Mouse (Mus musculus) ES-E14 (cell line): ENCODE results near the gene Akap12. TPM values are rescaled to one million over a fixed set of nuclear protein-coding genes. Genes with fewer than 3 reads are reported as not detected.

Experiments
- DNase-seq: peaks from one replicate; pipeline ENCODE4 v3.0.0-alpha.2; 2013; ENCODE audit warnings: low read depth, low spot score
- H3K27ac ChIP-seq: 2 replicates; pipeline ENCODE4 v1.5.1; 2012; ENCODE audit warnings: low read depth, mild to moderate bottlenecking, low read length, moderate library complexity, mixed read lengths; ENCODE audit not compliant: poor library complexity, insufficient read depth, severe bottlenecking
- H3K36me3 ChIP-seq: 2 replicates; pipeline ENCODE4 v1.6.1; 2012; ENCODE audit warnings: mild to moderate bottlenecking, low read length, moderate library complexity, mixed read lengths; ENCODE audit not compliant: control insufficient read depth, poor library complexity, insufficient read depth, severe bottlenecking
- H3K4me1 ChIP-seq, 2 experiments: fragments of 150-350 bp in 1 of 2; sonication (generic) in 1 of 2; 2 replicates each; pipeline ENCODE4 v1.6.1; 2012; ENCODE audit warnings: low read length in 2 of 2, mild to moderate bottlenecking in 1 of 2, mixed read lengths in 1 of 2; ENCODE audit not compliant: control insufficient read depth in 2 of 2, insufficient read depth in 2 of 2, poor library complexity in 1 of 2
- H3K4me3 ChIP-seq, 2 experiments: fragments of 150-350 bp in 1 of 2; sonication (generic) in 1 of 2; 2 replicates each; pipeline ENCODE4 v1.5.1; 2012; ENCODE audit warnings: low read length in 2 of 2, low read depth in 1 of 2, mild to moderate bottlenecking in 1 of 2, mixed read lengths in 1 of 2; ENCODE audit not compliant: insufficient read depth in 1 of 2, poor library complexity in 1 of 2, severe bottlenecking in 1 of 2
- H3K9ac ChIP-seq: 2 replicates; pipeline ENCODE4 v1.6.1; 2012; ENCODE audit warnings: low read depth, mild to moderate bottlenecking, low read length, mixed read lengths; ENCODE audit not compliant: poor library complexity, insufficient read depth, severe bottlenecking
- H3K9me3 ChIP-seq: fragments of 150-350 bp; sonication (generic); 2 replicates; pipeline ENCODE4 v1.6.1; 2012; ENCODE audit warnings: low read depth, mild to moderate bottlenecking, low read length; ENCODE audit not compliant: control insufficient read depth, insufficient read depth
- CHD2 ChIP-seq: IDR thresholded peaks from 2 replicates; pipeline ENCODE4 v1.6.1; 2014; ENCODE audit warnings: mild to moderate bottlenecking, low read depth, low read length, inconsistent platforms
- HCFC1 ChIP-seq: IDR thresholded peaks from 2 replicates; pipeline ENCODE4 v1.6.1; 2012; ENCODE audit warnings: low read length, inconsistent platforms, borderline replicate concordance; ENCODE audit not compliant: insufficient read depth
- MAFK ChIP-seq: IDR thresholded peaks from 2 replicates; pipeline ENCODE4 v1.6.1; 2014; ENCODE audit warnings: mild to moderate bottlenecking, low read depth, low read length, inconsistent platforms; ENCODE audit not compliant: insufficient read depth
- ZC3H11A ChIP-seq: IDR thresholded peaks from 2 replicates; pipeline ENCODE4 v1.6.1; 2012; ENCODE audit warnings: low read depth, mild to moderate bottlenecking, inconsistent platforms, low read length, borderline replicate concordance
- ZNF384 ChIP-seq: IDR thresholded peaks from 2 replicates; pipeline ENCODE4 v1.6.1; 2012; ENCODE audit warnings: low read depth, low read length, inconsistent platforms
- in situ Hi-C, 2 experiments: fragments of 600-800 bp; cut with MboI; formaldehyde crosslinking; loops; one replicate each; pipeline ENCODE4 v1.15.1; 2025; ENCODE audit warnings: low sequenced_read_pairs in 2 of 2, inconsistent platforms in 1 of 2; ENCODE audit not compliant: unreplicated experiment in 2 of 2
- total RNA-seq: library from RNA; depleted of rRNA; stranded (reverse); fragments of 300-350 nt; gene quantifications from 2 replicates; pipeline ENCODE4 v1.2.3, GENCODE M21; 2012

Akap12 gene
- total RNA-seq, 1 experiment, result 346 TPM

DNA sequence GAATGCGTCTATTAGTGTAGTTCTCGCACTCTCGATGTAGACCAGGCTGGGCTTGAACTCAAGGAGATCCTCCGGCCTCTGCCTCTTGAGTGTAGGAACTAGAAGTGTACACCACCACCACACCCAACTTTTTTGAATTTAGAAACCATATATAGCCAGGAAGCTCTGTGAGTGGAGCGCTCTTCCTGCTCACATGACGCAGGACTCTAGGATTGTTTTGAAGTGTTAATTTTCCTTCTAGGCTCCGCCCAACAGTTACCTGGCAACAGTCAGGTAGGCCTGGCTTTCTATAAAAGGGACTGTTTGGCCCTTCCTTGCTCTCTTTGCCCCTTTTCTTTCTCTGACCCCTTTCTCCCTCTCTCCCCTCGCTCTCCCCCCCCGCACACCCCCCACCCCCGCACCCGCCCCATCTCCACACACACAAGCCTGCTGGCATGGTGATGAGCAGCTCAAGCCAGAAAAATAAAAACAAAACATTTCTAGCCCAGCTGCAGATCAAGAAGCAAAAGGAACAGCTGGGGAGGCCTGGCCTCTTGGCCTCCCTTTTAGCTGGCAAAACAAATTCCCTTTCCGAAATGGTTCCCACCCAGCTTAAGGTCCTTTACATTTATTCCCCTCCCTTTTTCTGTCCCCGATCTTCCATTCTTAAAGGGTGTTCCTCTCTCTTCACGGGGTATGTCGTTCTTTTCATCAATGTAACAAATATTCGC, 22.4 kb upstream of the Akap12 start:
- DNase-seq, result no peak
- Histone ChIP-seq H3K9me3 (no peaks in the 10 kb centered on the region), H3K4me3 (peak overlapping the region; percentile 64 to 70), H3K36me3 (no peaks in the 10 kb centered on the region), H3K4me1 (peaks cover 11 to 17% of the 10 kb centered on the region in 2 experiments; a peak in 3 of 4 replicates), H3K9ac (peak overlapping the region; percentile 62; the same call in 1 of the 2 replicates), H3K27ac (peak overlapping the region; percentile 92)
- no peak for TF ChIP-seq HCFC1
- no peak for TF ChIP-seq ZC3H11A
- TF ChIP-seq ZNF384, result no peak
- no peak for TF ChIP-seq MAFK
- TF ChIP-seq CHD2, result no peak
- in situ Hi-C loops, result no loop called here

DNA sequence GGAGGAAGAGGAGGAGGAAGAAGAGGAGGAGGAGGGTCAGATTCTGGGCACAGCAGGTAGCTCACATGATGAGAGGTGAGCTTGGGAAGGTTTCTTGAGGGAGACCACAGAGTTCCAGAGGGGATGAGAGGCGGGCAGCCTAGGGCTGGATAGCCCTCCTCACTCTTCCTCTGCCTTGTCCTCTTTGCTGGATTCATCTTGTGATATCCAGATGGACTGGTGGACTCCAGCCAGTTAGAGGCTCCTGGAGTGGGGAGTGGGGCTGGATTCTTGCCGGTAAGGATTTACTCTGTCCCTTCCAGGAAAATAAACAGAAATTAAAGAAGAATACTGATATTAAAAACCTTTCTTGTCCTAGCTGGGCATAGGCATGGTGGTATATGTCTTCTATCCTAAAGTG, 20.4 kb upstream of the Akap12 start:
- H3K36me3 ChIP-seq, result no peaks in the 10 kb centered on the region
- H3K27ac ChIP-seq, result no peak overlapping the region
- DNase-seq, result no peak
- no peak overlapping the region for H3K9ac ChIP-seq
- H3K4me1 ChIP-seq, result peaks cover 8 to 23% of the 10 kb centered on the region in 2 experiments; a peak in 3 of 4 replicates
- H3K4me3 ChIP-seq, result no peak overlapping the region
- in situ Hi-C loops, result no loop called here
- no peaks in the 10 kb centered on the region for H3K9me3 ChIP-seq
- TF ChIP-seq ZNF384 (no peak), MAFK (no peak), ZC3H11A (no peak), HCFC1 (no peak), CHD2 (no peak)

GRCm38 (mm10) chr10:4246407-4246806, 19.8 kb upstream of the Akap12 start:
- H3K27ac ChIP-seq, result no peak overlapping the region
- no peak overlapping the region for H3K4me3 ChIP-seq
- peaks cover 11 to 26% of the 10 kb centered on the region in 2 experiments; a peak in 3 of 4 replicates for H3K4me1 ChIP-seq
- no peaks in the 10 kb centered on the region for H3K36me3 ChIP-seq
- no peak overlapping the region for H3K9ac ChIP-seq
- no peak for DNase-seq
- TF ChIP-seq ZNF384 (no peak), MAFK (peak; percentile 38; the same call in 1 of the 2 replicates), CHD2 (no peak), ZC3H11A (no peak), HCFC1 (no peak)
- in situ Hi-C loops, result no loop called here
- H3K9me3 ChIP-seq, result no peaks in the 10 kb centered on the region

DNA sequence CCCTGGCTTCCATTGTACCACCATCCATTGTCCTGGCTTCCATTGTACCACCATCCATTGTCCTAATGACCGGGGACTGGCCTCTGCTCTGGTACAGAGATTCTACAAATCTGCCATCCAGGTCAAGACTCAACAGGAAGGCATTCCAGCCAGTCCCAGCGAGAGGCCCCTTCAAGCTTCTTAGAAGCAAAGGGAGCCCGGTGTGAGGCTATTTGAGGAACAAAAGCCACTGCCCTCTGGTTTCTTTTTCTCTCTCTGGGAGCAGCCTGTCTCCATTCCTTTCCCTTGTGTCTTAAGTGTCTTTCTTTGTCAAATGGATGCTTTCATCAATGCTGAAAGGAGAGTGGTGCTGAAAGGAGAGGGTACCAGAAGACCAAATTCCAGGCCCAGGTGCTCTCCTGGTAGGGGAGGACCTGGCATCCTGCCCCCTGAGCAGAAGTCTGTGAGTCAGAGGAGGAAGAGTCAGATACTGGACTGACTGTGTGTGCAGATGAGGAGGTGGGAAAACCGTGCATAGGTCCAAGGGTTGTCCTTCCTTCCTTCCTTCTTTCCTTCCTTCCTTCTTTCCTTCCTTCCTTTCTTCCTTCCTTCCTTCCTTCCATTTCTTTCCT, 16.8 kb upstream of the Akap12 start:
- Histone ChIP-seq H3K9ac (peak overlapping the region; percentile 33; the same call in 1 of the 2 replicates), H3K9me3 (no peaks in the 10 kb centered on the region), H3K27ac (peak overlapping the region; percentile 84), H3K4me1 (peaks cover 20 to 31% of the 10 kb centered on the region in 2 experiments; a peak in 3 of 4 replicates), H3K36me3 (no peaks in the 10 kb centered on the region), H3K4me3 (no peak overlapping the region)
- TF ChIP-seq HCFC1 (no peak), ZNF384 (no peak), ZC3H11A (no peak), MAFK (no peak), CHD2 (no peak)
- DNase-seq, result peak; percentile 71
- in situ Hi-C loops, result no loop called here
